Mouse (Mus musculus) kidney, postnatal 0 days (tissue): ENCODE results near the gene Il1r1. TPM values are rescaled to one million over a fixed set of nuclear protein-coding genes. Genes with fewer than 3 reads are reported as not detected.

Experiments
- ATAC-seq: fragments of 200-750 bp; cut with Nextera tagmentation; replicated peaks from 2 replicates; pipeline ENCODE4 v1.8.0; 2017; ENCODE audit warnings: low read depth, moderate number of reproducible peaks, moderate TSS enrichment, moderate library complexity; ENCODE audit not compliant: low FRiP score
- DNase-seq: peaks from one replicate; pipeline ENCODE4 v3.0.0-alpha.2; 2016; ENCODE audit warnings: low spot score
- H3K27ac ChIP-seq: fragments of 300-500 bp; sonication (generic); 2 replicates; pipeline ENCODE4 v1.5.1; 2014; ENCODE audit warnings: mild to moderate bottlenecking
- H3K27me3 ChIP-seq: fragments of 300-500 bp; sonication (generic); 2 replicates; pipeline ENCODE4 v1.6.1; 2014; ENCODE audit warnings: low read length, mixed read lengths; ENCODE audit not compliant: insufficient read depth
- H3K36me3 ChIP-seq: fragments of 300-500 bp; sonication (generic); 2 replicates; pipeline ENCODE4 v1.6.1; 2014; ENCODE audit warnings: low read length, mixed read lengths; ENCODE audit not compliant: insufficient read depth
- H3K4me1 ChIP-seq: fragments of 300-500 bp; sonication (generic); replicated peaks from 2 replicates; pipeline ENCODE4 v1.6.1; 2014; ENCODE audit warnings: antibody characterized with exemption, low read length, mixed read lengths; ENCODE audit not compliant: insufficient read depth
- H3K4me2 ChIP-seq: fragments of 300-500 bp; sonication (generic); 2 replicates; pipeline ENCODE4 v1.6.1; 2014; ENCODE audit warnings: mild to moderate bottlenecking, low read length, moderate library complexity, mixed read lengths
- H3K4me3 ChIP-seq: fragments of 300-500 bp; sonication (generic); replicated peaks from 2 replicates; pipeline ENCODE4 v1.5.1; 2014; ENCODE audit warnings: low read depth, low read length
- H3K9ac ChIP-seq: fragments of 300-500 bp; sonication (generic); 2 replicates; pipeline ENCODE4 v1.6.1; 2014; ENCODE audit warnings: low read depth, low read length
- H3K9me3 ChIP-seq: fragments of 300-500 bp; sonication (generic); replicated peaks from 2 replicates; pipeline ENCODE4 v1.6.1; 2016; ENCODE audit warnings: low read length, inconsistent platforms, mixed read lengths
- CTCF ChIP-seq: IDR thresholded peaks from 2 replicates; pipeline ENCODE4 v1.5.1; 2016; ENCODE audit warnings: antibody characterized with exemption, low read depth, mild to moderate bottlenecking, moderate library complexity
- WGBS: fragments of 180-500 bp; shearing (Covaris S2); extraction: QIAGEN DNeasy Blood & Tissue Kit; methylation state at CpG from one replicate; pipeline ENCODE4 v1.1.7; 2014; 5-methylcytosine and 5-hydroxymethylcytosine counted together
- polyA plus RNA-seq: library from polyadenylated mRNA; unstranded; fragments of >200 nt; fragmentation: Nextera tagmentation; extraction: Ambion mirVana; gene quantifications from 2 replicates; pipeline ENCODE4 v1.2.1, GENCODE M21; 2015

The Il1r1 gene
- polyA plus RNA-seq, 1 experiment from 2014 or later, result 5.6 TPM

GRCm38 (mm10) chr1:40306111-40306510 is 81.2 kb downstream of the Il1r1 start:
- 82% methylated on average over 2 of the region's 2 CpGs for WGBS
- DNase-seq (no peak), ATAC-seq (no peak)
- no peaks in the 10 kb centered on the region for H3K27me3 ChIP-seq
- no peak overlapping the region for H3K9ac ChIP-seq
- no peak overlapping the region for H3K4me3 ChIP-seq
- no peak overlapping the region for H3K4me2 ChIP-seq
- no peaks in the 10 kb centered on the region for H3K4me1 ChIP-seq
- no peak overlapping the region for H3K27ac ChIP-seq
- no peak for TF ChIP-seq CTCF
- no peaks in the 10 kb centered on the region for H3K9me3 ChIP-seq
- H3K36me3 ChIP-seq, result no peaks in the 10 kb centered on the region

GRCm38 (mm10) chr1:40311123-40311522 is 86.2 kb downstream of the Il1r1 start:
- no peak for ATAC-seq
- H3K4me3 ChIP-seq, result no peak overlapping the region

DNA sequence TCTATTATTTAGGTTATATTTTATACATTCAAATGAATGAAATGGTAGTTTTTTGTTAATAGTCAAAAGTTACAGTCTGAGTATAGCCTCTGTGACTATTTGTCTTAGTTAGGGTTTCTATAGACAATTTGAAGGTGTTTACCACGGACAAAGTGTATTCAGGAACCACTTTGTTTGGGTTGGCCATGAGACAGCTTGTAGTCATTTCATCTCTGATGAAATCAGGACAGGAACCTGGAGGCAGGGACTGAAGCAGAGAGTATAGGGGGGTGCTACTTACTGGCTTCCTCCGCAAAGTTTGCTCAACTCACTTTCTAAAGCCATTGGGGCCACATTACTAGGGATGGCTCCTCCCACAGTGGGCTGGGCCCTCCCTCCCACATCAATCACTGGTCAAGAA is 86.7 kb downstream of the Il1r1 start:
- ATAC-seq, result no peak

More at GRCm38 (mm10) chr1:40311123-40311522, 86.2 kb downstream of the Il1r1 start:
- Histone ChIP-seq H3K27ac (no peak overlapping the region), H3K4me2 (no peak overlapping the region), H3K9me3 (no peaks in the 10 kb centered on the region), H3K36me3 (no peaks in the 10 kb centered on the region), H3K27me3 (no peaks in the 10 kb centered on the region), H3K9ac (no peak overlapping the region), H3K4me1 (no peaks in the 10 kb centered on the region)
- 98% methylated on average over 3 of the region's 3 CpGs for WGBS
- DNase-seq, result no peak
- TF ChIP-seq CTCF, result no peak

DNA sequence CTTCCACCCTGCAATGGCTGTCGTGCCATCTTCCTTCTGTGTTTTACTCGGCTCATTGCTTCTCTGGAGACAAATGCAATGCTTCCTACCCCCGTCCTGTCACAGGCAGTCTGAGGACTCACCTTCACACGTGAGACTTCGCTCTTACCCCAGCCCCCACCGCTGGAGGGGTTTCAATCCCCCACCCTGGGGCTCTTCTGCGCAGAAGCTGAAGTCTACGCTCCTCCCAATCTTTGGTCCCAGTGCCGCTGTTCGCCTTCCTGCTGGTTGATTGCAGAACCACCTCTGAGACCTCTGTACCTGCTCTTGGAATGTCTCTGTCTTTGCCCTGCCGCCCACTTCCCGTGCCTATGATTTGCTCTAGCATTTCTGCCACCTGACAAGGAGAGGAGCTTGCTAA is 89.1 kb downstream of the Il1r1 start:
- no peak for TF ChIP-seq CTCF
- Histone ChIP-seq H3K4me1 (no peaks in the 10 kb centered on the region), H3K27ac (no peak overlapping the region), H3K9me3 (no peaks in the 10 kb centered on the region), H3K4me2 (no peak overlapping the region), H3K27me3 (no peaks in the 10 kb centered on the region), H3K4me3 (no peak overlapping the region), H3K36me3 (no peaks in the 10 kb centered on the region), H3K9ac (no peak overlapping the region)
- DNase-seq (no peak), ATAC-seq (no peak)
- 80% methylated on average over 12 of the region's 12 CpGs for WGBS

More for the DNA sequence above, 86.7 kb downstream of the Il1r1 start:
- Histone ChIP-seq H3K9me3 (no peaks in the 10 kb centered on the region), H3K36me3 (no peaks in the 10 kb centered on the region), H3K9ac (no peak overlapping the region), H3K27me3 (no peaks in the 10 kb centered on the region), H3K4me3 (no peak overlapping the region), H3K4me2 (no peak overlapping the region), H3K4me1 (no peaks in the 10 kb centered on the region), H3K27ac (no peak overlapping the region)
- TF ChIP-seq CTCF, result no peak
- DNase-seq, result no peak
- WGBS, result 71% methylated on average over 2 of the region's 2 CpGs

DNA sequence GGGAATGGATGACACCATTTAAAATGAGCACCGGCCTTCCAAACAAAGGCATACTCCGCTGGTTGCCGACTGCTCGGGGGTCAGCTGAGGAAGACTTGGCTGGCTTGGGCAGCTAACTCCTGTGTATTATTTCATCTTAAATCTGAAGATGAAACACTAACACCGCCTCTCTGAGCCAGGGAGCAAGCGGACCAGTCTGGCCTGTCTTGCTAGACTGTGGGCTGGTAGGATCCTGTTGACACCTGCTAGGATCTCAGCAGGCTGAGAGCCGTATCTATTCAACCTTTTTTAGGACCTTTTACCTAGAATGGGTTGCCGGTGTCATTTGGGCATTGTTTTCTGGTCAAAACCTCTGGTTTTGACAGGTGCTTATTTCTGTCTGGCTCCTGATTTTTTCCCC is 92.8 kb downstream of the Il1r1 start:
- WGBS, result 78% methylated on average over 8 of the region's 8 CpGs
- H3K27ac ChIP-seq, result no peak overlapping the region
- DNase-seq (no peak), ATAC-seq (no peak)
- no peaks in the 10 kb centered on the region for H3K36me3 ChIP-seq
- no peaks in the 10 kb centered on the region for H3K4me1 ChIP-seq
- no peak overlapping the region for H3K9ac ChIP-seq
- no peak overlapping the region for H3K4me3 ChIP-seq
- no peaks in the 10 kb centered on the region for H3K9me3 ChIP-seq
- H3K27me3 ChIP-seq, result no peaks in the 10 kb centered on the region
- H3K4me2 ChIP-seq, result no peak overlapping the region
- TF ChIP-seq CTCF, result no peak

- ATAC-seq (no peak), DNase-seq (no peak)
- no peak for TF ChIP-seq CTCF
- WGBS, result 64% methylated on average over 6 of the region's 6 CpGs
- no peaks in the 10 kb centered on the region for H3K9me3 ChIP-seq
- peaks cover 6% of the 10 kb centered on the region; the same call in 1 of the 2 replicates for H3K4me1 ChIP-seq
- H3K27ac ChIP-seq, result no peak overlapping the region
- H3K27me3 ChIP-seq, result no peaks in the 10 kb centered on the region
- no peak overlapping the region for H3K4me3 ChIP-seq
- no peak overlapping the region for H3K9ac ChIP-seq
- no peak overlapping the region for H3K4me2 ChIP-seq
- H3K36me3 ChIP-seq, result no peaks in the 10 kb centered on the region
These were observed 96.9 kb downstream of the Il1r1 start for GRCm38 (mm10) chr1:40321824-40322223.

DNA sequence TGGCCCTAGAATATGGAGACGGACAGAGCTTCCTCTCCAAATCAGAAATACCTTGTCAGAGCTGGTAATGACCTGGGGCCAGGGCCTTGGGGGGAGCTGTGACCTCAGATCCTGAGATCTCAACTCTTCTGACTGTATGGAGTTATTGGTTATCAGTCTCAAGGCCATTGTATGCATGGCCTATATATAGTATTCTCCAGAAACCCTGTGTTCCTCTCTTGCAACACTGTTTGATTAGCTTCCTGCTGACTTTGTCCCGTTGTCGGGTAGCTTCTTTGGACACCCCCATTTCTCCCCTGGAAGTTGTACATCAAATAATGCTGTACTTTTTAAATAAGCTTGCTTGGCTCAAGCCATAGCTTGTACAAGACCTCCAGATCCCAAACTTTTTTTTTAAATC is 97.7 kb downstream of the Il1r1 start:
- Histone ChIP-seq H3K27ac (no peak overlapping the region), H3K9me3 (no peaks in the 10 kb centered on the region), H3K4me3 (no peak overlapping the region), H3K27me3 (no peaks in the 10 kb centered on the region), H3K36me3 (no peaks in the 10 kb centered on the region), H3K9ac (no peak overlapping the region), H3K4me1 (peaks cover 6% of the 10 kb centered on the region; the same call in 1 of the 2 replicates), H3K4me2 (no peak overlapping the region)
- 87% methylated on average over 3 of the region's 3 CpGs for WGBS
- DNase-seq, result no peak
- TF ChIP-seq CTCF, result no peak
- no peak for ATAC-seq
